Mouse (Mus musculus) megakaryocyte, embryonic 14.5 days (primary cell): ENCODE measurements around the gene Mettl13. TPM values are rescaled to one million over a fixed set of nuclear protein-coding genes. Genes with fewer than 3 reads are reported as not detected.

ENCODE experiments used
- H3K27me3 ChIP-seq: replicated peaks from 2 replicates; pipeline ENCODE3; 2012; ENCODE audit warnings: inconsistent platforms
- H3K36me3 ChIP-seq: replicated peaks from 2 replicates; pipeline ENCODE3; 2012; ENCODE audit warnings: low read length, inconsistent platforms, mixed read lengths
- H3K4me1 ChIP-seq: 2 replicates; pipeline ENCODE4 v1.6.1; 2012; ENCODE audit warnings: inconsistent platforms
- H3K4me3 ChIP-seq: replicated peaks from 2 replicates; pipeline ENCODE3; 2012; ENCODE audit warnings: moderate library complexity, mild to moderate bottlenecking, inconsistent platforms
- H3K9me3 ChIP-seq: 2 replicates; pipeline ENCODE4 v1.6.1; 2012; ENCODE audit warnings: inconsistent platforms
- FLI1 ChIP-seq: IDR thresholded peaks from 2 replicates; pipeline ENCODE4 v1.6.1; 2012; ENCODE audit warnings: low read length, inconsistent platforms, mixed read lengths
- GATA1 ChIP-seq: IDR thresholded peaks from 3 replicates; pipeline ENCODE4 v1.6.1; 2012; ENCODE audit warnings: mixed read lengths, low read length, inconsistent platforms, borderline replicate concordance
- polyA plus RNA-seq: library from polyadenylated mRNA; stranded (reverse); fragments of >175 nt; gene quantifications from 2 replicates; pipeline ENCODE4 v1.2.3, GENCODE M21; 2012; ENCODE audit warnings: low replicate concordance; ENCODE audit not compliant: insufficient read depth

The Mettl13 gene
- 2.8 and 2.9 TPM in 2 replicates for polyA plus RNA-seq

DNA sequence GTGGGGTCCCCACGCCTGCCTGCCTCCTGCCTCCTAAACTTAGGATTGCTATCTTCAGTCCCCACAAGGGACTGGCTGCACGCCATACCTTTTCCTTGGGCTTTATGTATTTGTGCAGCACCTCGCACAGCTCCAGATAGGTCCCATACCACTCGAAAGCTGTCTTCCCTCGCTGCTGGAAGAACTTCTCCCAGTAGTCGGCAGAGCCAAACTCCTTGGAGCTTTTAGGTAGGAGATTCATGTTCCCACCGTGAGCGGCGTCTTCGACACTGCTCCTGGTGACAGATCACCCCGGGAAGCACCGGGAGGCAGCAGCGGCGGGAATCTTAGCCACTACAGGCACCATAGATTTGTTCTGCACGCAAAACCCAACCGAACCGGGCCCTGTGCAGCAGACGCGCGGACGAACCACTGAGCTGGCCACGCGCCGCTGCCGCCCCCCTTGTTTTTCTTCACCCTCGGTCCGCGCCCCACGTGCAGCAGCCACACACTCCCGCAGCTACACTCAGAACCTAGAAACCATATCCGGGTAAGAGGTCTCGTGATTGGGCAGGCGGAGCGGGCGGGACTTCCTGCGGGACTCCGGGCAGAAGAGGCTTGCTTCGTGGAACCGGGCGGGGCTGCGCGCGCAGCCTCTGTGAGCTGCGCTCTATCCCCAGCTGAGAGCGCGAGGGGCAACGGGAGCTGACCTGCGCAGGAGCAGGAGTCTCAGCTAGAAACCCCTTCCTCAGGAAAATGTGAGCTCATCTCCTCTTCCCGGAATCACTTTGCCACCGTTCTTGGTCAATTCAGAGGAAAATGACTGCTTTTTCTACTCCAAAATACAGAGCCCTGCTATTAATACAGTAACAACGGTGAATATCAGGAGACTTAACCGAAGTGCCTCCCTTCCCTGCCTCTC, at the start of gene Mettl13:
TSS of gene Mettl13 (minus strand) at position 536 of the 901 bp plus-strand sequence.
- Histone ChIP-seq H3K27me3 (no peaks in the 10 kb centered on the region), H3K36me3 (peaks cover 29% of the 10 kb centered on the region), H3K9me3 (no peaks in the 10 kb centered on the region), H3K4me1 (peaks cover 45% of the 10 kb centered on the region), H3K4me3 (peak within 1 kb of the TSS; percentile 97)
- TF ChIP-seq GATA1, result no peak
- no peak for TF ChIP-seq FLI1

DNA sequence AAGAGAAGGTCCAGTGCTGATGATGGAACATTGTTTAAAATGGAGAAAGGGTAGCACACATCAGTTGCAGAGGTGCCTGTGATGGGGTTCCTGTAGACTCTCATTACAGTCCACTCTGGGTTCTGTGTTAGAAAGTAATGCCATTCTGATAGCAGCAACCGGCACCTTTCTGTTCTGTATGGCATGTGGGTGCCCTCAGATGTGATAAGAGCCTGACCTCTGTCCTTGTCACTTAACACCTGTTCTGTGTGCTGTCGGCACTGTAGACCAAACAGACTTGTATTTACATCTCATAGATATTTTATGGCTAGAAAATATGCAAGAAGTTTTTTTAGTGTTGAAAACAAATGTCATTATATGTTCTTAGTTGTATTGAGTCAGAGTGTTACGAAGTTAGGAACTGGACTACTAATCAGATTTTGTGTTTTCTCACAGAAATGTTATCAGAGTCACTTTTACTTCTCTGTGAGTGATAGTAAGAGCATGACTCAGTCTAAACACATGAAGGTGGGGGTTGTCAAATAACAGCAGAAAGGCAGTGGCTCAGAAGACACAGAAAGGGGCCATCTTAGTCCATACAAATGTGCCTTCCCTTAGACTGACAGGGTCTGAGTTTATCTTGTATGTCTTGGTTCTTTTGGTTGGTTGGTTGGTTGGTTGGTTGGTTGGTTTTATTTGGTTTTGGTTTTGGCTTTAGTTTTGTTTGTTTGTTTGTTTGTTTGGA, 49.2 kb upstream of the Mettl13 start:
- Histone ChIP-seq H3K4me3 (no peak overlapping the region), H3K4me1 (no peaks in the 10 kb centered on the region), H3K36me3 (peaks cover 51% of the 10 kb centered on the region), H3K9me3 (no peaks in the 10 kb centered on the region), H3K27me3 (no peaks in the 10 kb centered on the region)
- TF ChIP-seq GATA1 (no peak), FLI1 (no peak)

DNA sequence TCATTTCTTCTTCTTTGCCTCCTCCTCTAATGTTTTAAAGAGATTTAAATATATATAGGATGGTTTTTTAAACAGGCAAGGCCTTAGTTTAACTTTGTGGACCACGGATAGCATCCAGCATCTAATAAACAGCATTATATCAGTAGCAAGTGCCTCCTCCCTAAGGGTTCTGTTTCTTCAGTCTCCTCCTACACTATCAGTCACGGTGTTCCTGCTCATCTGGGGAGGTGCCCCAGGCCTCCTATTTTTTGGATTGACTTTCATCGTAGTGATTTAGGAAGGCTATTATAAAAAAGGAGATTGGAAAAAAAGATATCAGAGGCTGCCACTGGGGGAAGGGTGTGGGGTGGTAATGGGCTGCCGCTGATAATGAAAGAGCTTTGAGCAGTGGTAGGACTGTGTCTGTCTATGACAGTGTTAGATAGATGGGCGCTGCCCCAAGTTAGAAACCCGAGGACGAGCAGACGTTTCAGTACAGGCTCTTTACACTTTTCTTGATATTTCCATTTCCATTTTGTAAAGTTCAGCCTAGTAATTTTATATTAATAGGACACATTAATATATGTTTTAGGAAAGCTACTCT, 42.2 kb upstream of the Mettl13 start:
- Histone ChIP-seq H3K9me3 (no peaks in the 10 kb centered on the region), H3K27me3 (no peaks in the 10 kb centered on the region), H3K4me1 (peaks cover 8% of the 10 kb centered on the region), H3K36me3 (peaks cover 33% of the 10 kb centered on the region), H3K4me3 (no peak overlapping the region)
- no peak for TF ChIP-seq FLI1
- TF ChIP-seq GATA1, result no peak

DNA sequence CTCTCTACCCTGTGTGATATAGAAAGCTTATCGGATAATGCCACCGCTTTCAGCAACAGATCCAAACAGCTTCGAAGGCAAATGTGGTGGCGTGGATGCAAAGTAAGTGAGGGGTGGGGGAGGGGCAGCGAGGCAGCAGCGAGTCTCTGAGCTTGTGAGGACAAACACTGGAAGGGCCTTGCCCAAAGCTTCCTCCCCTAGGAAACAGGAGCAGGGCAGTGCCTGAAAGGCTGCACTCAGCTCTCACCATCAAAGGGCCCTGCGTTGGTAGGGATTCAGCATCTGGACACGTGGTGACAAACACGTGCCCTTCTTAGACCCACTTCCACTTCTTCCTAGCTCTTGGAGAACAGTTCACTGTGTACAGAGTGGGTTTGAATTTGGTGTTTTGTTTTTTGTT, 41.1 kb upstream of the Mettl13 start:
- peaks cover 35% of the 10 kb centered on the region for H3K36me3 ChIP-seq
- no peaks in the 10 kb centered on the region for H3K27me3 ChIP-seq
- no peak overlapping the region for H3K4me3 ChIP-seq
- TF ChIP-seq FLI1, result no peak
- no peak for TF ChIP-seq GATA1
- no peaks in the 10 kb centered on the region for H3K9me3 ChIP-seq
- peaks cover 8% of the 10 kb centered on the region for H3K4me1 ChIP-seq

DNA sequence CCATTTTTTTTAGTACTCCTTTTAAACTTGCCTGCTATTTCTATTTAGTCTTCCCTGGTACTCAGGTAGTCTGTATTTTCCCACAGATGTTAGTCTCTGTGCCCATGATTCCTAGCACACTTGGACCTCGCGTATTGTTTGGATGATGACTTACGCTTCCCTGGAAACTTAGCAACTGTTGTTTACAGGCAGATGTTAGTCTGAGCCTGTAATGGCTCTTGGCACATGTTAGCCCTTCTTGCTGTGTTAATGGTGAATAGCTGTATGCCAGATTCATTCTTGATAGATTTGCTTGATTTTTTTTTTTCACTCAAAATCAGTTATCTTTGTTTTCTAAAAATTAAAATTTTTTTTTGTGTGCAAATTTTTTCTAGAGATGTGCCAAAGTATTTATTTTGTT, 40.3 kb upstream of the Mettl13 start:
- no peaks in the 10 kb centered on the region for H3K9me3 ChIP-seq
- TF ChIP-seq FLI1 (no peak), GATA1 (no peak)

DNA sequence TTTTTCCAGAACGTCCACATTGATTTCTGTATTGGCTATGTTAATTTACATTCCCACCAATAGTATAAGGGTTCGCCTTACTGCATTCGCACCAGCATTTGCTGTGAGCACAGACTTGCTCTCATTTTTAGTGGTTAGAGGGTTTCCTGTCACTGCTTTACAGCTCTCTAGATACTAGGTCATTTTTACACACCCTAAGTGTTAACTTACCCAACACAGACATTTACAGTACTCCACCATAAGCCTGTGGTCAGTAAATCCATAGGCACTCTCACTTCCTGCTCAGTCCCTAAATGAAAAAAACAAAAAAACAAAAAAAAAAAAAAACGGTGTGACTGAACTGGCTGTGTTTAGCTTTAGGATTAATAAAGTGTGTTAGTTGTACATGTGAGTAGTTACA, 37.9 kb upstream of the Mettl13 start:
- Histone ChIP-seq H3K36me3 (peaks cover 44% of the 10 kb centered on the region), H3K9me3 (no peaks in the 10 kb centered on the region), H3K4me3 (no peak overlapping the region), H3K4me1 (peaks cover 8% of the 10 kb centered on the region), H3K27me3 (no peaks in the 10 kb centered on the region)
- no peak for TF ChIP-seq GATA1
- no peak for TF ChIP-seq FLI1

More for the DNA sequence above, 40.3 kb upstream of the Mettl13 start:
- peaks cover 8% of the 10 kb centered on the region for H3K4me1 ChIP-seq
- no peak overlapping the region for H3K4me3 ChIP-seq
- no peaks in the 10 kb centered on the region for H3K27me3 ChIP-seq
- peaks cover 40% of the 10 kb centered on the region for H3K36me3 ChIP-seq

DNA sequence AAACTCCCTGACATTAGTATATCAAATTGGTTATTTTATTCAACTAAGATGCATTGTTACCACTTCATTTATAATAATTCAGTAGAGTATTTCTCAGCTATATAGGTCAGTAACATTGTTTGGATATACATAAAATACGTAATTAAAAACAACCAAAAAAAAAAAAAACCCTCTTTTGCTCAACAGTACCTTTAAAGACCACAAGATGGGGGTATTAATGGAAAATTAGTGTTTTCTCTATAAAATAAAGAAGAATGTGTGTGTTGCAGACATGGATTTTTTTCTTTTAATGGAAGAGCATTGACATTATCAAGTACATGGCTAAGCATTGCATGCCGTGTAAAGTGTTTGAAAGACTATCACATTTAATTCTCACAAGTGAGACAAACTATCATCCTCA, 34.5 kb upstream of the Mettl13 start:
- no peaks in the 10 kb centered on the region for H3K27me3 ChIP-seq
- no peak overlapping the region for H3K4me3 ChIP-seq
- H3K9me3 ChIP-seq, result no peaks in the 10 kb centered on the region
- peaks cover 8% of the 10 kb centered on the region for H3K4me1 ChIP-seq
- TF ChIP-seq GATA1 (no peak), FLI1 (no peak)
- peaks cover 48% of the 10 kb centered on the region for H3K36me3 ChIP-seq

DNA sequence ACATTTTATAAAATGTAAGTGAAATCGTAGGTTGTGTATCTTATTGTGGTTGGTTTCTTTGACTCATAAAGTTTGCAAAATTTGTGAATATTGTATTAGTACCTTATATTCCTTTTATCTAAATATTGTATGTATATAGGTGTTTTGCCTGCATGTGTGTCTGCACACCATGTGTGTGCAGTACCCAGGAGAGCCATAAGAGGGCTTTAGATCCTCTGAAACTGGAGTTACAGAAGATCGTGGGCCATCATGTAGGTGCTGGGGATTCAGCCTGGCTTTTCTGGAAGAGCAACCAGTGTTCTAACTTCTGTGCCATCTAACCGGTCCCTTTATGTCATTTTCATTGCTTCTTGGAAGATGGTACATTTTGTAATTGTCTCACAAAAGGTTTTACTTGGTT, 26.7 kb upstream of the Mettl13 start:
- Histone ChIP-seq H3K4me3 (no peak overlapping the region), H3K36me3 (peaks cover 47% of the 10 kb centered on the region), H3K9me3 (no peaks in the 10 kb centered on the region), H3K27me3 (no peaks in the 10 kb centered on the region), H3K4me1 (peaks cover 15% of the 10 kb centered on the region)
- TF ChIP-seq GATA1 (no peak), FLI1 (no peak)

DNA sequence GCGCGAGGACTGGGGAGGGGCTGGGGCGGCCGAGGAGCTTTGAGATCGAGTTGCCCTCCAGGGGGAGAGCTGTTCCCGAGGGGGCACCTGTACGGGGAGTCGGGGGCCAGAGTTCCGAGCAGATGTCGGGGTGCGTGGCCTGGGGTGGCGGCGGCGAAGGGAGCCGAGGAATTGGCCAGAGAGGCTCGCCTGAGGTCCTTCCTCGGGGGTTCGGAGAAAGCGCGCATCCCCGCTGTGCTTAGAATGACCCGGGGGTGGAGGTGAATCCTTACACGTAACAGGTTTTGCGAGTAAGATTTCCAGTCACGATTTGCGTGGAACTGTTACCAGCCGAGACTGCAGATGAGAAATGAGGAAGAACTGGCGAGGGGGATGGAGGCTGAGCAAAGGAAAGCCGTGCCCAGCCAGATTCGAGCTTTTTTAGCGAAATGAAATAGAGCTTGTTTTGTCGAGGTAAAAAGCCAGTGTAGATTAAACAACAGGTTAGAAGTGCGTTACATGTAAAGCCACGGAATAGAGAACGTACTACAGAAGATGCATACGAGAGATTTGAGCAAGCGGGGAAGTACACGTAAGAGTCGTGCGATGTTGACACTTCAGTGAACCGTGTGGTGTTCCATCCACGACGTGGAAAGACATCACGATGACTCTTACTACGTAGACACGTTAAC, 22.7 kb upstream of the Mettl13 start:
- peaks cover 35% of the 10 kb centered on the region for H3K4me1 ChIP-seq
- peaks cover 18% of the 10 kb centered on the region for H3K36me3 ChIP-seq
- no peak for TF ChIP-seq FLI1
- TF ChIP-seq GATA1, result no peak
- peaks cover 4% of the 10 kb centered on the region for H3K27me3 ChIP-seq
- peak overlapping the region; percentile 96 for H3K4me3 ChIP-seq
- no peaks in the 10 kb centered on the region for H3K9me3 ChIP-seq
